Mouse (Mus musculus): ENCODE measurements around the gene Patz1. TPM values are rescaled to one million over a fixed set of nuclear protein-coding genes. Genes with fewer than 3 reads are reported as not detected.
A peak's percentile ranks its signal among the peaks of the same experiment; 100 is the strongest.

The Patz1 gene
- polyA plus RNA-seq, 1 experiment from 2014 or later: 61.3 TPM

GRCm38 (mm10) chr11:3333111-3333695 lies 44.5 kb downstream of the Patz1 start:
- H3K9ac ChIP-seq: no peak overlapping the region
- no peak for TF ChIP-seq CTCF (IDR thresholded peaks at IDR 0.05; ENCODE audit: low read depth)
- ATAC-seq (ENCODE audit: insufficient read depth) (no peak), DNase-seq (no peak)
- H3K27me3 ChIP-seq (ENCODE audit: insufficient read depth, low read length): no peaks in the 10 kb centered on the region
- no peak overlapping the region for H3K27ac ChIP-seq (ENCODE audit: low read depth)
- no peak overlapping the region for H3K4me3 ChIP-seq (ENCODE audit: low read depth, low read length)
- 85% methylated on average over 11 of the region's 11 CpGs for WGBS
- peaks cover 21% of the 10 kb centered on the region for H3K4me1 ChIP-seq (ENCODE audit: insufficient read depth)
- no peaks in the 10 kb centered on the region for H3K36me3 ChIP-seq (ENCODE audit: insufficient read depth)
- H3K4me2 ChIP-seq: no peak overlapping the region
- H3K9me3 ChIP-seq (ENCODE audit: low read depth, low read length): no peaks in the 10 kb centered on the region

- Histone ChIP-seq H3K36me3 (ENCODE audit: insufficient read depth) (no peaks in the 10 kb centered on the region), H3K27ac (ENCODE audit: low read depth) (peak overlapping the region; percentile 1; the same call in 1 of the 2 replicates), H3K4me2 (no peak overlapping the region), H3K9me3 (ENCODE audit: low read depth, low read length) (no peaks in the 10 kb centered on the region), H3K4me3 (ENCODE audit: low read depth, low read length) (no peak overlapping the region), H3K9ac (no peak overlapping the region), H3K4me1 (ENCODE audit: insufficient read depth) (peaks cover 21% of the 10 kb centered on the region), H3K27me3 (ENCODE audit: insufficient read depth, low read length) (no peaks in the 10 kb centered on the region)
- DNase-seq (no peak), ATAC-seq (ENCODE audit: insufficient read depth) (no peak)
- 83% methylated on average over 11 of the region's 11 CpGs for WGBS
- no peak for TF ChIP-seq CTCF (IDR thresholded peaks at IDR 0.05; ENCODE audit: low read depth)
These were observed 45.6 kb downstream of the Patz1 start for GRCm38 (mm10) chr11:3334141-3334710.

GRCm38 (mm10) chr11:3334711-3335316 lies 46.1 kb downstream of the Patz1 start:
- TF ChIP-seq CTCF (IDR thresholded peaks at IDR 0.05; ENCODE audit: low read depth): no peak
- ATAC-seq (ENCODE audit: insufficient read depth): no peak
- no peak overlapping the region for H3K4me3 ChIP-seq (ENCODE audit: low read depth, low read length)
- H3K4me2 ChIP-seq: no peak overlapping the region
- 20% methylated on average over 9 of the region's 9 CpGs for WGBS
- H3K36me3 ChIP-seq (ENCODE audit: insufficient read depth): no peaks in the 10 kb centered on the region
- H3K4me1 ChIP-seq (ENCODE audit: insufficient read depth): peaks cover 21% of the 10 kb centered on the region
- H3K9ac ChIP-seq: no peak overlapping the region
- peak overlapping the region; percentile 1; the same call in 1 of the 2 replicates for H3K27ac ChIP-seq (ENCODE audit: low read depth)
- H3K27me3 ChIP-seq (ENCODE audit: insufficient read depth, low read length): no peaks in the 10 kb centered on the region
- no peaks in the 10 kb centered on the region for H3K9me3 ChIP-seq (ENCODE audit: low read depth, low read length)
- DNase-seq: peak; percentile 48

GRCm38 (mm10) chr11:3335651-3336216 lies 47.1 kb downstream of the Patz1 start:
- H3K9ac ChIP-seq: no peak overlapping the region; the same call in 1 of the 2 replicates
- no peak for TF ChIP-seq CTCF (IDR thresholded peaks at IDR 0.05; ENCODE audit: low read depth)
- H3K4me1 ChIP-seq (ENCODE audit: insufficient read depth): peaks cover 15% of the 10 kb centered on the region
- no peak overlapping the region; the same call in 1 of the 2 replicates for H3K27ac ChIP-seq (ENCODE audit: low read depth)
- no peaks in the 10 kb centered on the region for H3K27me3 ChIP-seq (ENCODE audit: insufficient read depth, low read length)
- no peaks in the 10 kb centered on the region for H3K9me3 ChIP-seq (ENCODE audit: low read depth, low read length)
- DNase-seq: peak; percentile 33
- no peak overlapping the region for H3K4me2 ChIP-seq
- no peak for ATAC-seq (ENCODE audit: insufficient read depth)
- H3K4me3 ChIP-seq (ENCODE audit: low read depth, low read length): no peak overlapping the region
- 30% methylated on average over 11 of the region's 11 CpGs for WGBS
- no peaks in the 10 kb centered on the region for H3K36me3 ChIP-seq (ENCODE audit: insufficient read depth)

GRCm38 (mm10) chr11:3336602-3337001 lies 47.9 kb downstream of the Patz1 start:
- H3K36me3 ChIP-seq (ENCODE audit: insufficient read depth): no peaks in the 10 kb centered on the region
- no peak overlapping the region for H3K9ac ChIP-seq
- ATAC-seq (ENCODE audit: insufficient read depth): no peak
- TF ChIP-seq CTCF (IDR thresholded peaks at IDR 0.05; ENCODE audit: low read depth): no peak
- no peak overlapping the region for H3K27ac ChIP-seq (ENCODE audit: low read depth)
- H3K27me3 ChIP-seq (ENCODE audit: insufficient read depth, low read length): no peaks in the 10 kb centered on the region
- H3K9me3 ChIP-seq (ENCODE audit: low read depth, low read length): no peaks in the 10 kb centered on the region
- H3K4me3 ChIP-seq (ENCODE audit: low read depth, low read length): no peak overlapping the region
- no peak overlapping the region for H3K4me2 ChIP-seq
- peaks cover 15% of the 10 kb centered on the region for H3K4me1 ChIP-seq (ENCODE audit: insufficient read depth)
- no peak for DNase-seq
- WGBS: 66% methylated on average over 3 of the region's 3 CpGs

- Histone ChIP-seq H3K27ac (ENCODE audit: low read depth) (peak overlapping the region; percentile 80), H3K9ac (peak overlapping the region; percentile 10; the same call in 1 of the 2 replicates), H3K4me2 (no peak overlapping the region), H3K9me3 (ENCODE audit: low read depth, low read length) (no peaks in the 10 kb centered on the region), H3K4me1 (ENCODE audit: insufficient read depth) (peaks cover 8% of the 10 kb centered on the region), H3K36me3 (ENCODE audit: insufficient read depth) (no peaks in the 10 kb centered on the region), H3K4me3 (ENCODE audit: low read depth, low read length) (no peak overlapping the region), H3K27me3 (ENCODE audit: insufficient read depth, low read length) (no peaks in the 10 kb centered on the region)
- DNase-seq: peak; percentile 65
- WGBS: 10% methylated on average over 12 of the region's 12 CpGs
- TF ChIP-seq CTCF (IDR thresholded peaks at IDR 0.05; ENCODE audit: low read depth): no peak
- peak; percentile 67 for ATAC-seq (ENCODE audit: insufficient read depth)
These were observed 48.7 kb downstream of the Patz1 start for GRCm38 (mm10) chr11:3337173-3337955.
